Mouse (Mus musculus) embryonic facial prominence, embryonic 11.5 days (tissue): ENCODE results near the gene Igf1r. TPM values are rescaled to one million over a fixed set of nuclear protein-coding genes. Genes with fewer than 3 reads are reported as not detected.

Experiments used
- ATAC-seq: fragments of 200-750 bp; cut with Nextera tagmentation; replicated peaks from 2 replicates; pipeline ENCODE4 v1.8.0; 2017; ENCODE audit warnings: low read depth; ENCODE audit not compliant: insufficient number of reproducible peaks, low FRiP score, low TSS enrichment
- DNase-seq: peaks from one replicate; pipeline ENCODE4 v3.0.0-alpha.2; 2015; ENCODE audit warnings: low spot score
- H3K27ac ChIP-seq: fragments of 300-500 bp; sonication (generic); replicated peaks from 2 replicates; pipeline ENCODE4 v1.5.1; 2014; ENCODE audit warnings: mild to moderate bottlenecking, low read depth, low read length, control low read depth
- H3K27me3 ChIP-seq: fragments of 300-500 bp; sonication (generic); 2 replicates; pipeline ENCODE4 v1.6.1; 2014; ENCODE audit warnings: mild to moderate bottlenecking, low read length, moderate library complexity, mixed read lengths; ENCODE audit not compliant: control insufficient read depth, insufficient read depth
- H3K36me3 ChIP-seq: fragments of 300-500 bp; sonication (generic); replicated peaks from 2 replicates; pipeline ENCODE4 v1.6.1; 2014; ENCODE audit warnings: low read depth, mild to moderate bottlenecking, low read length, moderate library complexity, mixed read lengths; ENCODE audit not compliant: control insufficient read depth, insufficient read depth
- H3K4me1 ChIP-seq: fragments of 300-500 bp; sonication (generic); 2 replicates; pipeline ENCODE4 v1.6.1; 2014; ENCODE audit warnings: low read length, mixed read lengths; ENCODE audit not compliant: control insufficient read depth, insufficient read depth
- H3K4me2 ChIP-seq: fragments of 300-500 bp; sonication (generic); 2 replicates; pipeline ENCODE4 v1.6.1; 2014; ENCODE audit warnings: low read depth, mild to moderate bottlenecking, control low read depth, low read length, moderate library complexity
- H3K4me3 ChIP-seq: fragments of 300-500 bp; sonication (generic); 2 replicates; pipeline ENCODE4 v1.5.1; 2014; ENCODE audit warnings: low read depth, low read length, control low read depth
- H3K9ac ChIP-seq: fragments of 300-500 bp; sonication (generic); replicated peaks from 2 replicates; pipeline ENCODE4 v1.6.1; 2014; ENCODE audit warnings: mild to moderate bottlenecking, control low read depth, low read length
- H3K9me3 ChIP-seq: fragments of 300-500 bp; sonication (generic); replicated peaks from 2 replicates; pipeline ENCODE4 v1.6.1; 2016; ENCODE audit warnings: mild to moderate bottlenecking, low read length, inconsistent platforms, mixed read lengths; ENCODE audit not compliant: control insufficient read depth
- WGBS: fragments of 180-500 bp; shearing (Covaris S2); extraction: QIAGEN DNeasy Blood & Tissue Kit; methylation state at CpG from one replicate; pipeline ENCODE4 v1.1.7; 2014; 5-methylcytosine and 5-hydroxymethylcytosine counted together
- polyA plus RNA-seq: library from polyadenylated mRNA; unstranded; fragments of >200 nt; fragmentation: Nextera tagmentation; extraction: Ambion mirVana; gene quantifications from 2 replicates; pipeline ENCODE4 v1.2.1, GENCODE M21; 2014

Gene Igf1r
- polyA plus RNA-seq, 1 experiment from 2014 or later, result 19.4 TPM

- Histone ChIP-seq H3K9me3 (no peaks in the 10 kb centered on the region), H3K9ac (no peak overlapping the region), H3K4me3 (no peak overlapping the region), H3K27ac (no peak overlapping the region), H3K36me3 (no peaks in the 10 kb centered on the region), H3K27me3 (no peaks in the 10 kb centered on the region), H3K4me2 (no peak overlapping the region), H3K4me1 (no peaks in the 10 kb centered on the region)
- no peak for ATAC-seq
- no peak for DNase-seq
- WGBS, result 86% methylated on average over 8 of the region's 8 CpGs
These were observed 199.8 kb downstream of the Igf1r start for GRCm38 (mm10) chr7:68152458-68152857.

- Histone ChIP-seq H3K4me2 (no peak overlapping the region), H3K36me3 (no peaks in the 10 kb centered on the region), H3K4me3 (no peak overlapping the region), H3K27ac (no peak overlapping the region), H3K9ac (no peak overlapping the region), H3K4me1 (no peaks in the 10 kb centered on the region), H3K9me3 (no peaks in the 10 kb centered on the region), H3K27me3 (no peaks in the 10 kb centered on the region)
- DNase-seq, result no peak
- WGBS, result 76% methylated on average over 8 of the region's 8 CpGs
- no peak for ATAC-seq
These were observed 200.6 kb downstream of the Igf1r start for GRCm38 (mm10) chr7:68153269-68153668.

- Histone ChIP-seq H3K27ac (no peak overlapping the region), H3K4me3 (no peak overlapping the region), H3K9ac (no peak overlapping the region), H3K4me2 (no peak overlapping the region), H3K27me3 (no peaks in the 10 kb centered on the region), H3K9me3 (no peaks in the 10 kb centered on the region), H3K4me1 (no peaks in the 10 kb centered on the region), H3K36me3 (no peaks in the 10 kb centered on the region)
- ATAC-seq (no peak), DNase-seq (no peak)
- WGBS, result 56% methylated on average over 7 of the region's 7 CpGs
These were observed 202.0 kb downstream of the Igf1r start for GRCm38 (mm10) chr7:68154588-68154987.

- no peak overlapping the region for H3K4me2 ChIP-seq
- H3K9me3 ChIP-seq, result no peaks in the 10 kb centered on the region
- H3K36me3 ChIP-seq, result no peaks in the 10 kb centered on the region; the same call in 1 of the 2 replicates
- DNase-seq (no peak), ATAC-seq (no peak)
- no peak overlapping the region for H3K27ac ChIP-seq
- H3K27me3 ChIP-seq, result no peaks in the 10 kb centered on the region
- H3K9ac ChIP-seq, result no peak overlapping the region
- 54% methylated on average over 13 of the region's 13 CpGs for WGBS
- no peak overlapping the region for H3K4me3 ChIP-seq
- no peaks in the 10 kb centered on the region for H3K4me1 ChIP-seq
These were observed 207.6 kb downstream of the Igf1r start for GRCm38 (mm10) chr7:68160094-68160791.

GRCm38 (mm10) chr7:68164074-68164473 lies 211.4 kb downstream of the Igf1r start:
- ATAC-seq (no peak), DNase-seq (no peak)
- no peaks in the 10 kb centered on the region for H3K27me3 ChIP-seq
- H3K4me1 ChIP-seq, result no peaks in the 10 kb centered on the region
- H3K9me3 ChIP-seq, result no peaks in the 10 kb centered on the region
- no peaks in the 10 kb centered on the region; the same call in 1 of the 2 replicates for H3K36me3 ChIP-seq
- H3K9ac ChIP-seq, result no peak overlapping the region
- H3K4me3 ChIP-seq, result no peak overlapping the region
- H3K27ac ChIP-seq, result no peak overlapping the region
- WGBS, result 63% methylated on average over 3 of the region's 3 CpGs
- H3K4me2 ChIP-seq, result no peak overlapping the region

GRCm38 (mm10) chr7:68172776-68173175 lies 220.1 kb downstream of the Igf1r start:
- Histone ChIP-seq H3K27ac (no peak overlapping the region), H3K27me3 (no peaks in the 10 kb centered on the region), H3K4me3 (no peak overlapping the region), H3K9me3 (no peaks in the 10 kb centered on the region), H3K9ac (no peak overlapping the region), H3K4me2 (no peak overlapping the region), H3K4me1 (no peaks in the 10 kb centered on the region), H3K36me3 (no peaks in the 10 kb centered on the region; the same call in none of the 2 replicates)
- 84% methylated on average over 7 of the region's 7 CpGs for WGBS
- DNase-seq, result no peak
- no peak for ATAC-seq

GRCm38 (mm10) chr7:68179672-68180071 lies 227.0 kb downstream of the Igf1r start:
- Histone ChIP-seq H3K27me3 (no peaks in the 10 kb centered on the region), H3K9ac (no peak overlapping the region), H3K9me3 (no peaks in the 10 kb centered on the region), H3K4me1 (no peaks in the 10 kb centered on the region), H3K4me2 (no peak overlapping the region), H3K27ac (no peak overlapping the region), H3K4me3 (no peak overlapping the region), H3K36me3 (peaks cover 4% of the 10 kb centered on the region; the same call in 1 of the 2 replicates)
- no peak for ATAC-seq
- 90% methylated on average over 1 of the region's 1 CpGs for WGBS
- DNase-seq, result no peak

GRCm38 (mm10) chr7:68181104-68181503 lies 228.5 kb downstream of the Igf1r start:
- ATAC-seq (no peak), DNase-seq (no peak)
- Histone ChIP-seq H3K9me3 (no peaks in the 10 kb centered on the region), H3K27ac (no peak overlapping the region), H3K27me3 (no peaks in the 10 kb centered on the region), H3K4me2 (no peak overlapping the region), H3K36me3 (peaks cover 4% of the 10 kb centered on the region; the same call in 1 of the 2 replicates), H3K4me3 (no peak overlapping the region), H3K4me1 (no peaks in the 10 kb centered on the region), H3K9ac (no peak overlapping the region)
- 74% methylated on average over 1 of the region's 1 CpGs for WGBS
